Mouse (Mus musculus): ENCODE results near the gene Plekha5. TPM values are rescaled to one million over a fixed set of nuclear protein-coding genes. Genes with fewer than 3 reads are reported as not detected.

Plekha5 gene
- polyA plus RNA-seq, 1 experiment from 2014 or later, result 26.1 TPM

DNA sequence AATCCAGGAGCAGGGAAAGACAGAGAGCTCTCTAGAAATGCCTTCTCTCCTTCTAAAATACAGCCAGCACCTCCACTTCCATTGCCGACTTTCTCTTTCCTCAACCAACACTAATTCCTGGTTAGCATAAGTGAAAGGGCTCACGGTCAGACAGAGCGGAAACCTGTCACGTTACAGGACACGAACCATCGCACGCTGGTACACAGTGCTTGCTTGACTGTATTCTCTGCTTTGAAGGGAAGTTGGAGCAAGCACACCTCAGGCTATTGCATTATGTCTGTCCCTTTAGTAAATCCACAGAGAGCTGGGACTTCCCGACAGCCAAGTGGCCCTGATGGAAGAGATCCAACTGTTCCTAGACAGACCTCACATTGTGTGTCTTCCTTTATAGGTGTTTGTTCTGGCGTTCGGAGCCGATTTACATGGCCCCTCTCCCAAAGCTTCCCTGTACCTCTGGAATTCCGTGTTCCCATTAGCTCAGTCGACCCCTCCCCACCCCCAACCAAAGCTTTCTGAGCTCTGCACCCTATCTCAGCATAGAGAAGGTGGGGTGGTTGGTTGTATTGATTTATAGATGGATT is 188.1 kb downstream of the Plekha5 start:
- Histone ChIP-seq H3K9me3 (ENCODE audit: control insufficient read depth, low read length) (no peaks in the 10 kb centered on the region), H3K9ac (ENCODE audit: low read length) (no peak overlapping the region), H3K4me3 (ENCODE audit: control insufficient read depth in 1 of 2, insufficient read depth in 1 of 2, low read depth in 1 of 2, low read length in 2 of 2) (no peak overlapping the region), H3K27me3 (ENCODE audit: control insufficient read depth, insufficient read depth, low read length) (no peaks in the 10 kb centered on the region), H3K4me2 (ENCODE audit: low read length) (no peak overlapping the region), H3K4me1 (ENCODE audit: control insufficient read depth in 2 of 2, insufficient read depth in 2 of 2, low read length in 2 of 2) (no peaks in the 10 kb centered on the region), H3K36me3 (ENCODE audit: control insufficient read depth, insufficient read depth, low read length) (no peaks in the 10 kb centered on the region), H3K27ac (replicated peaks in 1 of 2; ENCODE audit: control insufficient read depth in 1 of 2, insufficient read depth in 1 of 2, low read depth in 2 of 2, low read length in 2 of 2) (no peak overlapping the region)
- 78% methylated on average over 13 of the region's 13 CpGs for WGBS
- no peak for ATAC-seq (ENCODE audit: insufficient number of reproducible peaks, insufficient read depth, low FRiP score, low read depth)

GRCm38 (mm10) chr6:140613822-140614221 is 190.0 kb downstream of the Plekha5 start:
- H3K36me3 ChIP-seq (ENCODE audit: control insufficient read depth, insufficient read depth, low read length), result no peaks in the 10 kb centered on the region
- no peak for ATAC-seq (ENCODE audit: insufficient number of reproducible peaks, insufficient read depth, low FRiP score, low read depth)
- H3K27me3 ChIP-seq (ENCODE audit: control insufficient read depth, insufficient read depth, low read length), result no peaks in the 10 kb centered on the region
- H3K9me3 ChIP-seq (ENCODE audit: control insufficient read depth, low read length), result no peaks in the 10 kb centered on the region
- no peaks in the 10 kb centered on the region for H3K4me1 ChIP-seq (ENCODE audit: control insufficient read depth in 2 of 2, insufficient read depth in 2 of 2, low read length in 2 of 2)
- 74% methylated on average over 3 of the region's 3 CpGs for WGBS
- no peak overlapping the region for H3K27ac ChIP-seq (replicated peaks in 1 of 2; ENCODE audit: control insufficient read depth in 1 of 2, insufficient read depth in 1 of 2, low read depth in 2 of 2, low read length in 2 of 2)
- H3K9ac ChIP-seq (ENCODE audit: low read length), result no peak overlapping the region
- no peak overlapping the region for H3K4me3 ChIP-seq (ENCODE audit: control insufficient read depth in 1 of 2, insufficient read depth in 1 of 2, low read depth in 1 of 2, low read length in 2 of 2)
- H3K4me2 ChIP-seq (ENCODE audit: low read length), result no peak overlapping the region

GRCm38 (mm10) chr6:140614711-140615110 is 190.9 kb downstream of the Plekha5 start:
- H3K4me1 ChIP-seq (ENCODE audit: control insufficient read depth in 2 of 2, insufficient read depth in 2 of 2, low read length in 2 of 2), result no peaks in the 10 kb centered on the region
- WGBS, result 65% methylated on average over 11 of the region's 11 CpGs
- no peaks in the 10 kb centered on the region for H3K36me3 ChIP-seq (ENCODE audit: control insufficient read depth, insufficient read depth, low read length)
- no peak overlapping the region for H3K4me3 ChIP-seq (ENCODE audit: control insufficient read depth in 1 of 2, insufficient read depth in 1 of 2, low read depth in 1 of 2, low read length in 2 of 2)
- H3K9ac ChIP-seq (ENCODE audit: low read length), result no peak overlapping the region
- no peaks in the 10 kb centered on the region for H3K27me3 ChIP-seq (ENCODE audit: control insufficient read depth, insufficient read depth, low read length)
- no peak overlapping the region for H3K4me2 ChIP-seq (ENCODE audit: low read length)
- no peak overlapping the region for H3K27ac ChIP-seq (replicated peaks in 1 of 2; ENCODE audit: control insufficient read depth in 1 of 2, insufficient read depth in 1 of 2, low read depth in 2 of 2, low read length in 2 of 2)
- no peaks in the 10 kb centered on the region for H3K9me3 ChIP-seq (ENCODE audit: control insufficient read depth, low read length)
- ATAC-seq (ENCODE audit: insufficient number of reproducible peaks, insufficient read depth, low FRiP score, low read depth), result no peak

GRCm38 (mm10) chr6:140620531-140621349 is 196.9 kb downstream of the Plekha5 start:
- no peak for ATAC-seq (ENCODE audit: insufficient number of reproducible peaks, insufficient read depth, low FRiP score, low read depth)
- Histone ChIP-seq H3K27me3 (ENCODE audit: control insufficient read depth, insufficient read depth, low read length) (no peaks in the 10 kb centered on the region), H3K9me3 (ENCODE audit: control insufficient read depth, low read length) (no peaks in the 10 kb centered on the region), H3K27ac (replicated peaks in 1 of 2; ENCODE audit: control insufficient read depth in 1 of 2, insufficient read depth in 1 of 2, low read depth in 2 of 2, low read length in 2 of 2) (no peak overlapping the region), H3K4me2 (ENCODE audit: low read length) (no peak overlapping the region), H3K4me1 (ENCODE audit: control insufficient read depth in 2 of 2, insufficient read depth in 2 of 2, low read length in 2 of 2) (peaks cover 8 to 9% of the 10 kb centered on the region in 2 experiments), H3K36me3 (ENCODE audit: control insufficient read depth, insufficient read depth, low read length) (no peaks in the 10 kb centered on the region), H3K4me3 (ENCODE audit: control insufficient read depth in 1 of 2, insufficient read depth in 1 of 2, low read depth in 1 of 2, low read length in 2 of 2) (no peak overlapping the region), H3K9ac (ENCODE audit: low read length) (no peak overlapping the region)
- WGBS, result 65% methylated on average over 13 of the region's 13 CpGs

GRCm38 (mm10) chr6:140621622-140622021 is 197.8 kb downstream of the Plekha5 start:
- no peak overlapping the region for H3K27ac ChIP-seq (replicated peaks in 1 of 2; ENCODE audit: control insufficient read depth in 1 of 2, insufficient read depth in 1 of 2, low read depth in 2 of 2, low read length in 2 of 2)
- peaks cover 15 to 16% of the 10 kb centered on the region in 2 experiments for H3K4me1 ChIP-seq (ENCODE audit: control insufficient read depth in 2 of 2, insufficient read depth in 2 of 2, low read length in 2 of 2)
- H3K4me3 ChIP-seq (ENCODE audit: control insufficient read depth in 1 of 2, insufficient read depth in 1 of 2, low read depth in 1 of 2, low read length in 2 of 2), result no peak overlapping the region
- H3K27me3 ChIP-seq (ENCODE audit: control insufficient read depth, insufficient read depth, low read length), result no peaks in the 10 kb centered on the region
- no peaks in the 10 kb centered on the region for H3K9me3 ChIP-seq (ENCODE audit: control insufficient read depth, low read length)
- ATAC-seq (ENCODE audit: insufficient number of reproducible peaks, insufficient read depth, low FRiP score, low read depth), result no peak
- H3K4me2 ChIP-seq (ENCODE audit: low read length), result no peak overlapping the region
- H3K9ac ChIP-seq (ENCODE audit: low read length), result no peak overlapping the region
- H3K36me3 ChIP-seq (ENCODE audit: control insufficient read depth, insufficient read depth, low read length), result no peaks in the 10 kb centered on the region
- WGBS, result 80% methylated on average over 1 of the region's 1 CpGs

- Histone ChIP-seq H3K27me3 (ENCODE audit: control insufficient read depth, insufficient read depth, low read length) (no peaks in the 10 kb centered on the region), H3K9me3 (ENCODE audit: control insufficient read depth, low read length) (no peaks in the 10 kb centered on the region), H3K27ac (replicated peaks in 1 of 2; ENCODE audit: control insufficient read depth in 1 of 2, insufficient read depth in 1 of 2, low read depth in 2 of 2, low read length in 2 of 2) (peak within 1 kb of the TSS; percentile 88 to 96), H3K36me3 (ENCODE audit: control insufficient read depth, insufficient read depth, low read length) (no peaks in the 10 kb centered on the region), H3K4me2 (ENCODE audit: low read length) (peak within 1 kb of the TSS; percentile 88), H3K4me1 (ENCODE audit: control insufficient read depth in 2 of 2, insufficient read depth in 2 of 2, low read length in 2 of 2) (peaks cover 17 to 21% of the 10 kb centered on the region in 2 experiments), H3K4me3 (ENCODE audit: control insufficient read depth in 1 of 2, insufficient read depth in 1 of 2, low read depth in 1 of 2, low read length in 2 of 2) (peak within 1 kb of the TSS; percentile 96 to 100), H3K9ac (ENCODE audit: low read length) (peak within 1 kb of the TSS; percentile 99)
- ATAC-seq (ENCODE audit: insufficient number of reproducible peaks, insufficient read depth, low FRiP score, low read depth), result no peak
- 40% methylated on average over 30 of the region's 30 CpGs for WGBS
These were observed 198.8 kb downstream of the Plekha5 start, which contains the start of gene Aebp2 for GRCm38 (mm10) chr6:140622391-140623225. Aebp2 (plus strand) TSS chr6:140622663.

DNA sequence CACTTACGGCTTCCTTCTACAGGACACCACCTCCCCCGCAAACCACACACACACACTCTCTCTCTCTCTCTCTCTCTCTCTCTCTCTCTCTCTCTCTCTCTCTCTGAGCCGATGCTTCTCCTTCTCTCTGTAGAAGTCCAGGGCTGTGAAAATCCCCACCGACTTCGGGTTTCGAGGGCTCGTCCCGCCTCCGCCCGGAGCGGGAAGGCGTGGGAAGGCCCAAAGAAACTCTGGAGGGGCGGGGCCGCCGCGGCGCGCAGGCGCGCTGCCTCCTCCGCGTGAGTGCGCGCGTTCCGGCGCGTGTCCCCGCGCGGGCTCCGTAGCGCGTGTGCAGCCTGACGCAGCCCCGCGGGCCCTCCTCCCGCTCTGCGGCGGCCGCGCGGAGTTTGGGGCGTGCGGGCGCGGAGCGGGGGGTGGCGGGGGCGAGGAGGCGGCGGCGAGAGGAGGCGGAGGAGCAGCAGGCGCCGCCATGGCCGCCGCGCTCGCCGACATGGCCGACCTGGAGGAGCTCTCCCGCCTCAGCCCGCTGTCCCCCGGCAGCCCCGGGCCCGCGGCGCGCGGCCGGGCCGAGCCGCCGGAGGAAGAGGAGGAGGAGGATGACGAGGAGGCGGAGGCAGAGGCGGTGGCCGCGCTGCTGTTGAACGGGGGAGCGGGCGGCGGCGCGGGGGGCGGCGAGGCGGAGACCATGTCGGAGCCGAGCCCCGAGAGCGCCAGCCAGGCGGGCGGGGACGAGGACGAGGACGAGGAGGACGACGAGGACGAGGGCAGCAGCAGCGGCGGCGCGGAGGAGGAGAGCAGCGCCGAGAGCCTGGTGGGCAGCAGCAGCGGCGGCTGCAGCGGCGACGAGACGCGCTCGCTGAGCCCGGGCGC is 199.6 kb downstream of the Plekha5 start:
- under 1% methylated on average over 98 of the region's 117 CpGs for WGBS
- H3K27ac ChIP-seq (replicated peaks in 1 of 2; ENCODE audit: control insufficient read depth in 1 of 2, insufficient read depth in 1 of 2, low read depth in 2 of 2, low read length in 2 of 2), result peak overlapping the region; percentile 88 to 96
- H3K36me3 ChIP-seq (ENCODE audit: control insufficient read depth, insufficient read depth, low read length), result no peaks in the 10 kb centered on the region
- H3K9me3 ChIP-seq (ENCODE audit: control insufficient read depth, low read length), result no peaks in the 10 kb centered on the region
- H3K4me2 ChIP-seq (ENCODE audit: low read length), result peak overlapping the region; percentile 88
- peak overlapping the region; percentile 96 to 100 for H3K4me3 ChIP-seq (ENCODE audit: control insufficient read depth in 1 of 2, insufficient read depth in 1 of 2, low read depth in 1 of 2, low read length in 2 of 2)
- peak overlapping the region; percentile 99 for H3K9ac ChIP-seq (ENCODE audit: low read length)
- H3K4me1 ChIP-seq (ENCODE audit: control insufficient read depth in 2 of 2, insufficient read depth in 2 of 2, low read length in 2 of 2), result peaks cover 17 to 25% of the 10 kb centered on the region in 2 experiments
- ATAC-seq (ENCODE audit: insufficient number of reproducible peaks, insufficient read depth, low FRiP score, low read depth), result peak; percentile 90
- no peaks in the 10 kb centered on the region for H3K27me3 ChIP-seq (ENCODE audit: control insufficient read depth, insufficient read depth, low read length)
